Mouse (Mus musculus): ENCODE results near the gene Sergef.
A peak's percentile ranks its signal among the peaks of the same experiment; 100 is the strongest.

Sergef gene

DNA sequence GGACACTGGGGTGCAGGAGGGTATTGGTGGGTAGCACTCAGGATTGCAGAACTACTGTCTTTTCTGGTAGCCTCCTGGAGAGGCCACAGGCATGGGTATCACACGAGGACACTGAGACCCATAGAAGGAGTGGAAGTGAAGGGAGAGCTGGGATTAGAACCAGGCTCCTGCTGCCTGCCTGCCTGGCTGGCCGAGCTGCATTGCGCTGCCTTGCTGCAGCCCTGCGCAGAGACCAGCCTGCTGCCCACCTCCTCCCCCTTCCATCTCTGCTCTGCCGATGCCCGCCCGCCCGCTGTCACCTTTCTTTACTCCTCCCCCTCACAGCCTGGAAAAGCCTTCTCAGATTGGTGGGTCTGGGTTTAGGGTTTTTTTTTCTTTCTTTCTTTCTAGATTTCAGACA, 239.3 kb downstream of the Sergef start:
- no peak for DNase-seq

DNA sequence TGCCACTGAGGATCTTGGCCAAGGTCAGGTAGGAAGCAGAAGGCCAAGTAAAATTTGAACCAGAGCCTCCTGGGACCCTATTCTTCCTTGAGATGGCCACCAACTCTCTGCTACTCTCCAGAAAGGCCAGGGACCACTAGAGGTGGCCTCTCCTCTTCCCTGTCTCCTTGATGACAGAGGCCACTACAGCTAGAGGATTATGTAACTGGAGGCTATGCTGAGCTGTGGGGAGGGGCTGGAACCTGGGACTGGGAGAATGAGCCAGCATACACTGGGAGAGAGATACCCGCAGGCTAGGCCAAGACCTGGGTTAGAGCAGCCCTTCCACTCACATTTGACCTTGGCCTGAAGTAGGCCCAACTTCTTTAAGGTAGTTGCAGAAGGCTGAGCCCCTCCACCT, 239.9 kb downstream of the Sergef start:
- no peak for DNase-seq

DNA sequence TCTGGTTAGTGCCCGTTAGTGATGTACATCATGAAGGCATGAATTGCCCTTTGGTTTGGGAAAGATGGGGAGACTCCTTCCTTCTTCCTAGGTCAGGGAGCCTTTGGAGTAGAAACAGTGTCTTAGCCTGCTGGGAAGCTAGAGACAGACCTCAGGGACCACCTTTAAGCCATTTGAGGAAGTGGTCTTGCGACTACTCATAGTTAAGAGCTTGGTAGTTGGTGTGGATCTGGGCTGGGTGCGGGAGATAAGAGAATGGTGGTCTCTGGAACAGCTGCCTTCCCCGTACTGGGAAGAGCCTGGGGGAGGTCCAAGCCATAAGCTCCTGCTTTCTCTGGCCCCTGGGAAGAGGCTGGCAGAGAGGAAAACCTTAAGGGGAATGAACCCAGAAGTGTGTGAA, 241.0 kb downstream of the Sergef start:
- no peak for DNase-seq

DNA sequence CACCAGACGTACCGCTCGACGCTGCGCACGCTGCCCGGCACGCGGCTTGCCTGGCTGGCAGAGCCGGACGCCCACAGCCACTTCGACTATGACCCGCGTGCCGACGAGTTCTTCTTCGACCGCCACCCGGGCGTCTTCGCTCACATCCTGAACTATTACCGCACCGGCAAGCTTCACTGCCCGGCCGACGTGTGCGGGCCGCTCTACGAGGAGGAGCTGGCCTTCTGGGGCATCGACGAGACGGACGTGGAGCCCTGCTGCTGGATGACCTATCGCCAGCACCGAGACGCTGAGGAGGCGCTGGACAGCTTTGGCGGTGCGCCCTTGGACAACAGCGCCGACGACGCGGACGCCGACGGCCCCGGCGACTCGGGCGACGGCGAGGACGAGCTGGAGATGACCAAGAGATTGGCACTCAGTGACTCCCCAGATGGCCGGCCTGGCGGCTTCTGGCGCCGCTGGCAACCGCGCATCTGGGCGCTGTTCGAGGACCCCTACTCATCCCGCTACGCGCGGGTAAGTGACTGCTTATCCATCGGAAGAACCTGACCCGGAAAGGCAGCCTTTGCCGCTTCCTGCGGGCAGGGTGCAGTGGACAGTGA, 241.8 kb downstream of the Sergef start:
- no peak for DNase-seq

GRCm38 (mm10) chr7:46396928-46397731, 242.5 kb downstream of the Sergef start:
- DNase-seq: peak in 1 of 2 experiments; percentile 36

GRCm38 (mm10) chr7:46396231-46396927, 243.2 kb downstream of the Sergef start, which contains the start of gene Kcnc1:
TSS of gene Kcnc1 (plus strand) at chr7:46396497.
- peak; percentile 84 to 85 for DNase-seq

DNA sequence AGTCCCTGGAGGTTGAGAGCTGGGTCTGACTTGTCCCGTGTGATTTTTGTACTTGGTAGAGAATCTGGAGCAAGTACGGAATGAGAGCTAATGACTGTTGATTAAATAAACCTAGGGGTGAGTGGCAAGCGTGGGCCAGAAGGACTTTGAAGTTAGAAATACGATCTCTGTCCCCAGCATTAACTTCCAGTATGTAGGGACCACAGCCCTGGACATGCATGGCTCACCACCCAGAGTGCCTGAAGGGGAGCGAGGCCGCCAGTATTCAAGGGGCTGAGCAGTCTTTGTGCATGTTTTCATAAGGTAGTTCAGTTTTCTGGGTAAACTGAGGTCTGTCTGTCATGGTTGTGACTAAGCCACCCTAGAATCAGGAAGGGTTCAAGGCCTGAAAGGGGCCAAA, 244.0 kb downstream of the Sergef start:
- no peak for DNase-seq

- DNase-seq: no peak
Measured at GRCm38 (mm10) chr7:46394933-46395332, 244.7 kb downstream of the Sergef start.

DNA sequence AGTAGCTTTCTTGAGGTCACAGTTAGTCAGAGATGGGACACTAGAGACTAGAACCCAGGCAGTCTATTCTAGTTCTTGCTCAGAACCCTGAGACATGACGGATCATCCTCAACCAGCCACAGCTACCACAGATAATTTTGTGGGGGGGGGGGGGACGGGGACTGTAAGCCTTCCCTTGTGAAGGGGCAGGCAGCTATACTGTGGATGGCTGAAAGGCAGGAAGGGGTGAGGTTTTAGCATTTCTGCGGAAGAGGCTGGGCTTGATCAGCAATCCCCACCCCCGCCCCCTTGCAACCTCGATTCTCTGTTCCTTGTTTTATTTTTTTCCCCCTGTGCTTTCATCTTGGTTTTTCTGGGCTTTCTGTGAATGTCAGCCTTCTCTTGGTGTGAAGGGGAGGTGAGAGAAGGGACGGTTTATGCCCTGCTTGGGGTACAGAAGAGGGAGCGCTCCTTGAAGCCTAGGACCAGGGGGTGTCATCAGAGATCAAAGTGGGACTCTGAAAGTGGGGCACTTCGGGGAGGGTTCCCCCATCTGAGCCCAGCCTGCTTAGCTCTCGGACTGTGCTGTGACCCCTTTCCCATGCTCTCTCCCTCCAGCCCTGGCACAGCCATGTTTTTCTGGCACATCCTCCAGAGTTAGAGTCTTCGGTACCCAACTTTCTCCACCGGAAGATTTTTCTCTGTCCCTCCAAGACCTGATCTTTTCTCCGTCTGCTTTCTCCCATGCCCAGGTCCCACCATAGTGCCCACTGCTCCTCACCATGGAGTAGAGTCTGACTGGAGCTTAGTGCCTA, 245.7 kb downstream of the Sergef start:
- no peak for DNase-seq

Data from B cell, adult 2 months (primary cell).